Mouse (Mus musculus) stomach, embryonic 16.5 days (tissue): ENCODE data around the gene Efcab11. TPM values are rescaled to one million over a fixed set of nuclear protein-coding genes. Genes with fewer than 3 reads are reported as not detected.

ENCODE experiments used
- ATAC-seq: fragments of 200-750 bp; cut with Nextera tagmentation; 2 replicates; pipeline ENCODE4 v1.8.0; 2017; ENCODE audit warnings: moderate number of reproducible peaks, moderate TSS enrichment; ENCODE audit not compliant: insufficient read depth, low FRiP score
- H3K27ac ChIP-seq: fragments of 300-500 bp; sonication (generic); 2 replicates; pipeline ENCODE4 v1.5.1; 2014; ENCODE audit warnings: low read length
- H3K27me3 ChIP-seq: fragments of 300-500 bp; sonication (generic); 2 replicates; pipeline ENCODE4 v1.6.1; 2014; ENCODE audit warnings: low read length, control low read depth, mixed read lengths; ENCODE audit not compliant: control insufficient read depth, insufficient read depth
- H3K36me3 ChIP-seq: fragments of 300-500 bp; sonication (generic); 2 replicates; pipeline ENCODE4 v1.6.1; 2014; ENCODE audit warnings: low read length; ENCODE audit not compliant: control insufficient read depth, insufficient read depth
- H3K4me1 ChIP-seq: fragments of 300-500 bp; sonication (generic); 2 replicates; pipeline ENCODE4 v1.6.1; 2014; ENCODE audit warnings: low read length, control low read depth, mixed read lengths; ENCODE audit not compliant: control insufficient read depth, insufficient read depth
- H3K4me2 ChIP-seq: fragments of 300-500 bp; sonication (generic); 2 replicates; pipeline ENCODE4 v1.6.1; 2014; ENCODE audit warnings: low read depth, low read length, mixed read lengths
- H3K4me3 ChIP-seq: fragments of 300-500 bp; sonication (generic); replicated peaks from 2 replicates; pipeline ENCODE4 v1.5.1; 2014; ENCODE audit warnings: mild to moderate bottlenecking, low read length
- H3K9ac ChIP-seq: fragments of 300-500 bp; sonication (generic); 2 replicates; pipeline ENCODE4 v1.6.1; 2014; ENCODE audit warnings: low read length
- H3K9me3 ChIP-seq: fragments of 300-500 bp; sonication (generic); replicated peaks from 2 replicates; pipeline ENCODE4 v1.6.1; 2016; ENCODE audit warnings: low read length, control low read depth; ENCODE audit not compliant: control insufficient read depth
- WGBS: fragments of 180-500 bp; shearing (Covaris S2); extraction: QIAGEN DNeasy Blood & Tissue Kit; methylation state at CpG from one replicate; pipeline ENCODE4 v1.1.7; 2014; 5-methylcytosine and 5-hydroxymethylcytosine counted together
- polyA plus RNA-seq: library from polyadenylated mRNA; unstranded; fragments of >200 nt; fragmentation: Nextera tagmentation; extraction: Ambion mirVana; gene quantifications from 2 replicates; pipeline ENCODE4 v1.2.1, GENCODE M21; 2015

Efcab11 gene
- polyA plus RNA-seq, 1 experiment from 2014 or later: 9.9 TPM

- ATAC-seq: no peak
- no peak overlapping the region for H3K4me2 ChIP-seq
- no peaks in the 10 kb centered on the region for H3K9me3 ChIP-seq
- no peaks in the 10 kb centered on the region for H3K36me3 ChIP-seq
- H3K9ac ChIP-seq: no peak overlapping the region
- 86% methylated on average over 5 of the region's 5 CpGs for WGBS
- no peaks in the 10 kb centered on the region for H3K27me3 ChIP-seq
- no peaks in the 10 kb centered on the region for H3K4me1 ChIP-seq
- H3K27ac ChIP-seq: no peak overlapping the region
- no peak overlapping the region for H3K4me3 ChIP-seq
These were observed 25.6 kb downstream of the Efcab11 start for GRCm38 (mm10) chr12:99858664-99859063.

DNA sequence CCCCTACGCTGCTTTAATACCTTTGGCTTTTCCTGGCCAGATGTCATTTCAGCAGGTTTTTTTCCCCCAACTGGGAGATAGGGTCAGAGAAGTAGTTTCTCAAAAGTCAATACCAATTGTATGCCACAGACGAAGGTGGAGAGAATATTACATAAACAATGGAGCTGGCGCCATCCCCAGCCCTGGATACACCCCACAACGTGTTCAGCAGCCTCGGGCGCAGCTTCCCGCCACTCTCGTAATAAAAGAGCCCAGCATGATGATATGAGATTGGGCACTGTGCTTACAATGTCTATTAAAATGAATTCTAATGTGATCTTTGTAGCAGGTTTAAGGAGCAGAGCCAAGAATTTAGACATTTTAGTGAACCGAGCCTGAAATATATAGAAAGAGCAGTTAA, 28.2 kb downstream of the Efcab11 start:
- ATAC-seq: no peak
- no peaks in the 10 kb centered on the region for H3K36me3 ChIP-seq
- 65% methylated on average over 9 of the region's 9 CpGs for WGBS
- no peak overlapping the region for H3K4me3 ChIP-seq
- H3K27me3 ChIP-seq: no peaks in the 10 kb centered on the region
- H3K9ac ChIP-seq: no peak overlapping the region
- H3K4me2 ChIP-seq: no peak overlapping the region
- H3K27ac ChIP-seq: no peak overlapping the region
- H3K9me3 ChIP-seq: no peaks in the 10 kb centered on the region
- peaks cover 3% of the 10 kb centered on the region; the same call in 1 of the 2 replicates for H3K4me1 ChIP-seq

DNA sequence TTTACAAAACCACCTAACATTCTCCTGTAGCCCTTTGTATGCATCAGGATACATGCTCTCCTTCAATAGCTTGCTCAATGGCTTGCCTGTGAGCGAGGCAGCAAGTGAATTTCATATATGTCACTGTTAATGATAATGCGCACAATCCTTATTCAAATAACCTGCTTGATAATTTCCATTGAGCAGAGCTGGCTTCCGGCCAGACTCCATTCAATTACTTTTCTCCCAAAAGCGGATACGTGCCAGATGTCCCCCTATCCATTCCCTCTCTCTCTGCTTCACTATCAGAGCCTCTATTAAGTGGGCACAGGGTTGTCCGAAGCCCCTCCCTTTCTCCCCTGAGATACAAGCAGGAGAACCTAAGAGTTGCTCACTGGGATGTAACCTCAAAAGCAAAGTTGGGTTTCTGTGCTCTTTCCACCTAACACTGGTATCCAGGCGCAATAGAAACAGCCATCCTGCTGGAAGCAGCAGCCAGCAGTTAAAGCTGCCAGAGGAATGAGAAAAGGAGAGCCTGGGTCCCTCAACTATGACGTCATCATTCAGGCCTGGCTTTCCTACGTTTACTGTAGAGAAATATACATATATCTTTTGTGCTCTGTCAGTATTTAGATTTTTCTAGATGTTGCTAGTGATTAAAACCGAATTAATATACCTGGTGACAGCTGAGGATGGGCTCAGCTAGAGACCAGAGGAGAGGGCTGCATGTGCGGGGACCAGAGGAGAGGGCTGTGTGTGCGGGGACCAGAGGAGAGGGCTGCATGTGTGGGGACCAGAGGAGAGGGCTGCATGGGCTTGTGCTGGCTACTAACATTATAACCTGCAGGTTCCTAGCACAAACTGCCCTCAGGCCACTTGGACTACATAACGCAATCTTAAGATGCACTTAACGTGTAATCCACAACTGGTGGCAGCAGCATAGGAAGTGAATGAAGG, 30.6 kb downstream of the Efcab11 start:
- H3K9ac ChIP-seq: no peak overlapping the region
- no peak for ATAC-seq
- H3K4me3 ChIP-seq: no peak overlapping the region
- no peaks in the 10 kb centered on the region for H3K9me3 ChIP-seq
- H3K27me3 ChIP-seq: no peaks in the 10 kb centered on the region
- H3K27ac ChIP-seq: no peak overlapping the region
- peaks cover 3% of the 10 kb centered on the region; the same call in 1 of the 2 replicates for H3K4me1 ChIP-seq
- no peak overlapping the region for H3K4me2 ChIP-seq
- WGBS: 69% methylated on average over 14 of the region's 14 CpGs
- H3K36me3 ChIP-seq: no peaks in the 10 kb centered on the region

GRCm38 (mm10) chr12:99849996-99850395, 34.2 kb downstream of the Efcab11 start:
- H3K4me3 ChIP-seq: no peak overlapping the region
- no peak overlapping the region for H3K9ac ChIP-seq
- no peaks in the 10 kb centered on the region for H3K9me3 ChIP-seq
- no peak overlapping the region for H3K4me2 ChIP-seq
- H3K27ac ChIP-seq: no peak overlapping the region
- ATAC-seq: no peak
- H3K27me3 ChIP-seq: no peaks in the 10 kb centered on the region
- H3K4me1 ChIP-seq: peaks cover 3% of the 10 kb centered on the region; the same call in 1 of the 2 replicates
- 90% methylated on average over 2 of the region's 2 CpGs for WGBS
- no peaks in the 10 kb centered on the region for H3K36me3 ChIP-seq

- H3K27ac ChIP-seq: no peak overlapping the region
- H3K4me1 ChIP-seq: no peaks in the 10 kb centered on the region
- no peak overlapping the region for H3K9ac ChIP-seq
- no peaks in the 10 kb centered on the region for H3K36me3 ChIP-seq
- no peak overlapping the region for H3K4me3 ChIP-seq
- H3K9me3 ChIP-seq: no peaks in the 10 kb centered on the region
- no peak for ATAC-seq
- no peak overlapping the region for H3K4me2 ChIP-seq
- H3K27me3 ChIP-seq: no peaks in the 10 kb centered on the region
- WGBS: 88% methylated on average over 8 of the region's 8 CpGs
These were observed 39.3 kb downstream of the Efcab11 start for GRCm38 (mm10) chr12:99844951-99845350.

GRCm38 (mm10) chr12:99838703-99839102, 45.5 kb downstream of the Efcab11 start:
- no peak overlapping the region for H3K4me2 ChIP-seq
- H3K27ac ChIP-seq: no peak overlapping the region
- no peak for ATAC-seq
- no peaks in the 10 kb centered on the region for H3K27me3 ChIP-seq
- no peaks in the 10 kb centered on the region for H3K9me3 ChIP-seq
- no peaks in the 10 kb centered on the region for H3K4me1 ChIP-seq
- 79% methylated on average over 14 of the region's 14 CpGs for WGBS
- no peak overlapping the region for H3K9ac ChIP-seq
- no peak overlapping the region for H3K4me3 ChIP-seq
- no peaks in the 10 kb centered on the region for H3K36me3 ChIP-seq

- no peak for ATAC-seq
- H3K4me3 ChIP-seq: no peak overlapping the region
- no peaks in the 10 kb centered on the region for H3K27me3 ChIP-seq
- WGBS: 65% methylated on average over 11 of the region's 11 CpGs
- H3K9me3 ChIP-seq: no peaks in the 10 kb centered on the region
- H3K36me3 ChIP-seq: no peaks in the 10 kb centered on the region
- H3K4me2 ChIP-seq: no peak overlapping the region
- no peaks in the 10 kb centered on the region for H3K4me1 ChIP-seq
- H3K27ac ChIP-seq: no peak overlapping the region
- H3K9ac ChIP-seq: no peak overlapping the region
These were observed 46.1 kb downstream of the Efcab11 start for GRCm38 (mm10) chr12:99838109-99838508.

- Histone ChIP-seq H3K4me1 (no peaks in the 10 kb centered on the region), H3K4me2 (no peak overlapping the region), H3K4me3 (no peak overlapping the region), H3K27ac (no peak overlapping the region), H3K27me3 (no peaks in the 10 kb centered on the region), H3K36me3 (no peaks in the 10 kb centered on the region), H3K9ac (no peak overlapping the region), H3K9me3 (no peaks in the 10 kb centered on the region)
- WGBS: 79% methylated on average over 5 of the region's 5 CpGs
- ATAC-seq: no peak
These were observed 46.7 kb downstream of the Efcab11 start for GRCm38 (mm10) chr12:99837528-99837927.

DNA sequence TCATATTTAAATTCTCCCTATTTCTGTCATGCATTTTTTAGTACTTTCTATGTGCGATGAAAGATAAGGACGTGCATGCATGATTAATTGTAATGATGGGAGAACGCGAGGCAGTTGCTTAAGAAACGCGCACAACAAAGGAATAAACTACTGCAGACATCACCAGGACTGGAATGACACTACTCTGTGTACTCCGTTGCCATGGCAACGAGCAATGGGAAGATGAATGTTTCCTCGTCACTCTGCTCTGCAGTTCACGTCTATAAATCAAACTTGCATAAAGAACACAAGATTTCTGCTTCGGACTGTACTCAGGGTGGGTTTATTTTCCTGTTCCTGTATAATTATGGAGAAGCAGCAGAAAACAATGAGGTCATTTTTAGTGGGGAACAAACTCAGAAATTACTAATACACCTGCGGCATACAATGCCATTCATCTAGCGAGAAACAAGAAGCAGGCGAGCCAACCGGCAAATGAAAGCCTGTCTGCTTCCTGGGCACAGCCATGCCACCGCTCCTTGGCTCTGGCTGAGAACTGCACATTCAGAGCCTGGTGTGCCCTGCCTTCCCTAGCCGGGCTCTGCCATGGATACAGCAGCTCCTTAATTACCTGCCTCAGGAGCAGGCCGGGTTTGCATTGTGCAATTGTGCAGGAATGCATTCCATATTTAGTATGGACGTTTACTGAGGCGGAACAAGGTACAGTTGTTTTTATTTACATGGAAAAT, 47.7 kb downstream of the Efcab11 start:
- no peak overlapping the region for H3K4me3 ChIP-seq
- no peak overlapping the region for H3K4me2 ChIP-seq
- no peaks in the 10 kb centered on the region for H3K9me3 ChIP-seq
- WGBS: 70% methylated on average over 20 of the region's 20 CpGs
- ATAC-seq: no peak
- no peak overlapping the region for H3K9ac ChIP-seq
- no peak overlapping the region for H3K27ac ChIP-seq
- H3K36me3 ChIP-seq: no peaks in the 10 kb centered on the region
- no peaks in the 10 kb centered on the region for H3K4me1 ChIP-seq
- no peaks in the 10 kb centered on the region for H3K27me3 ChIP-seq
